Mouse (Mus musculus) CD4-positive, CD25-positive, alpha-beta regulatory T cell, adult 2 months (primary cell): ENCODE measurements around the gene Gm49398.

Experiments used
- DNase-seq: peaks from one replicate; pipeline ENCODE4 v3.0.0-alpha.2; 2012; ENCODE audit warnings: low read depth, low spot score

Gene Gm49398

DNA sequence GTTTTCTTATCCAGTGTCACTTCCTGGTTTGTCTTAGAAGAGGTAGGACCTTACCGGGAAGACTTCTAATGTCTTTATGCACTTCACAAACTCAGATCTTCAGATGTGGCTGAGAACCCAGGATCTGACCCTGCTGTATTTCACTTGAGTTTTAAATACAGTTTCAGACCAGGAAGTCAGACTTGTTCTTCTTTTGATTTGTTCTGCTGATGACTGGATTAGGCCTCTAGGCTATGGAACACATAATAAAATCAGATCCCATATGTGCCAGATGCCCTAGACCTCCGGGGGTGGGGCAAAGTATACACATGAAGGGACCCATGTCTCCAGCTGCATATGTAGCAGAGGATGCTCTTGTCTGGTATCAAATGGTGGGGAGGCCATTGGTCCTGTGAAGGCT is at the start of gene Gm49398:
Gene Gm49398 (minus strand): TSS at position 101 of the 400 bp plus-strand sequence.
- DNase-seq, result no peak

DNA sequence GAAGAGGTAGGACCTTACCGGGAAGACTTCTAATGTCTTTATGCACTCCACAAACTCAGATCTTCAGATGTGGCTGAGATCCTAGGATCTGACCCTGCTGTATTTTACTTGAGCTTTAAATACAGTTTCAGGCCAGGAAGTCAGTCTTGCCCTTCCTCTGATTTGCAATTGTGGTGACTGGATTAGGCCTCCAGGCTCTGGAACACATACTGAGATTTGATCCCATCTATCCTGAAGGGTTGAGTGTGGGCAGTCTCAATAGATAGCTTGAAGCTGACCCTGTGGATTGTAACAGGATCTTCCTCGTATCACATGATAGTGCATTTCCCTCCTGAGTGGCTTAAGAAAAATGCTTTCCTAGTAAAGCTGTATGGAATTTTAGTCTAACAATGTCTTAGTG is 33.4 kb downstream of the Gm49398 start, which contains the start of gene Cts8:
Gene Cts8 (minus strand): TSS at position 101 of the 400 bp plus-strand sequence.
- DNase-seq, result no peak

DNA sequence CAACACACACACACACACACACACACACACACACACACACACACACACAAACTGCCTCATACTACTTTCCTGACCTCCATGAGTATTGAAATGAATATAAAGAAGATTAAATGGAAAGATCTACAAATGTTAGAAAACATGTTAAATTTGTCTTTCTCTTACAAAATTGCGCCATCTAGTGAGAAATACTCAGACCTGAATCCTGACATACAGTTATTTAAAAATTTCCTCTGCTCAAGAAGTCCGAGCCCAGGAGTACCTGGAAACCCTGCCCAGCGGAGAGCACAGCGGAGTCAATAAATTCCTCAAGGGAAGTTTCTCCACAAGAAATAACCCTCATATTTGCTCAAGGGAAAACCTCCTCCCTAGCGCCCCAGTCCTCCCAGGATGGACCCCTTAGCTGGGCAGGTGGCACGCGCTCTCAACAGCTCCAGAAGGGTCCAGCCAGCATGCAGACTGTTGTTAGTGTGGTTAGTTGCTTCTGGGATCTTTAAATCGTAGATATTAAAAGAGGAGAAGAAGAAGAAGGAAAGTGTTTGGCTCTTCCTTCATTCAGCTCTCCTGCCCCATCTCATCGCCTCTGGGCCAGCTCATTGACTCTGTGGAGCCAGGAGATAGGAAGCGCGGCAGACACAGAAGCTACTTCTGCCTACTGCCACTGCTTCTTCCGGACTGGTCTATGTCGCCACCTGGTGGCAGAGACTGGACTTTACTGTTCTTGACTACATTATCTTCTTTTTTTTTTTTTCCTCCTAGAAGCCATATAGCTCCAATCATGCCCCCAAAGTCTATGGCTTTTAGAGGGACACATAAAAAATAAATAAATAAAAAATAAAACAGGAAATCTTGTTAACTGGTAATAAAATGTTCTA is 47.3 kb downstream of the Gm49398 start:
- peak; percentile 78 for DNase-seq

DNA sequence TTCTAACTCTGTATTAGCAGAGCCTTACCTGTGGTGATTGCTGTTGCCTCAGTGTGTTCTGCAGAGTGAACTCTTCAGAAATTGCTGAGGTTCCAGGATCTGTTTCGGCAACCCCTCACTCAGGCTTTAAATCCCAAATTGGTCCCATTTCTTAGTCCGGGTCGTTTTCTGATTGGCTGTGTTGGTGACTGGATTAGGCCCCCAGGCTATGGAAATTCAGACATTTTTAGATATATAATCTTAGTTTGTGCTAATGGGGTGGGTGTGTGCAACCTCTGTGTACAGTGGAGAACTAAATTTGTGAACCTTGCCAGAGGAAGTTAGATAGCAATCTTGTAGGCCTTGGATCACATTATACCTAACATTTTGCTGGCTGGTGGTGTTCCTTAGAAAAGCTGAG is 85.3 kb downstream of the Gm49398 start, which contains the start of gene Cts6:
Gene Cts6 (minus strand): TSS at position 101 of the 400 bp plus-strand sequence.
- DNase-seq, result no peak
